Mouse (Mus musculus) 3134 (cell line): ENCODE data around the gene Chgb.
A peak's percentile ranks its signal among the peaks of the same experiment; 100 is the strongest.

Source experiments
- DNase-seq: peaks from one replicate; pipeline ENCODE4 v3.0.0-alpha.2; 2011; ENCODE audit warnings: low spot score; ENCODE audit not compliant: insufficient read length; ENCODE audit errors: extremely low read depth

Gene Chgb

GRCm38 (mm10) chr2:132780978-132781377, at the start of gene Chgb:
Chgb (plus strand) TSS chr2:132781278.
- no peak for DNase-seq

- DNase-seq, result no peak
These were observed 48.1 kb upstream of the Chgb start for GRCm38 (mm10) chr2:132732940-132733339.

GRCm38 (mm10) chr2:132733603-132734573, 47.2 kb upstream of the Chgb start:
- no peak for DNase-seq

GRCm38 (mm10) chr2:132738816-132739432, 42.2 kb upstream of the Chgb start:
- no peak for DNase-seq

GRCm38 (mm10) chr2:132741862-132742347, 39.2 kb upstream of the Chgb start:
- peak; percentile 54 for DNase-seq

- no peak for DNase-seq
These were observed 36.2 kb upstream of the Chgb start for GRCm38 (mm10) chr2:132744866-132745265.

GRCm38 (mm10) chr2:132746108-132746507, 35.0 kb upstream of the Chgb start:
- DNase-seq, result no peak

- DNase-seq, result no peak
These were observed 30.4 kb upstream of the Chgb start for GRCm38 (mm10) chr2:132750726-132751125.

GRCm38 (mm10) chr2:132751141-132752066, 29.7 kb upstream of the Chgb start:
- no peak for DNase-seq

GRCm38 (mm10) chr2:132752398-132752797, 28.7 kb upstream of the Chgb start:
- no peak for DNase-seq

GRCm38 (mm10) chr2:132753137-132753536, 27.9 kb upstream of the Chgb start:
- DNase-seq, result no peak

GRCm38 (mm10) chr2:132757911-132758310, 23.2 kb upstream of the Chgb start:
- no peak for DNase-seq

- no peak for DNase-seq
These were observed 10.3 kb upstream of the Chgb start for GRCm38 (mm10) chr2:132770822-132771221.

- DNase-seq, result peak; percentile 38
These were observed 476 bp downstream of the Chgb start for GRCm38 (mm10) chr2:132781439-132782068.

GRCm38 (mm10) chr2:132784039-132784438, 3.0 kb downstream of the Chgb start:
- no peak for DNase-seq

GRCm38 (mm10) chr2:132793441-132794203, 12.5 kb downstream of the Chgb start:
- no peak for DNase-seq

GRCm38 (mm10) chr2:132794204-132794586, 13.1 kb downstream of the Chgb start:
- DNase-seq, result no peak

- no peak for DNase-seq
These were observed 21.9 kb downstream of the Chgb start for GRCm38 (mm10) chr2:132802976-132803375.

- peak; percentile 99 for DNase-seq
These were observed 34.7 kb downstream of the Chgb start, which contains the start of the genes Trmt6 and Mcm8 for GRCm38 (mm10) chr2:132815608-132816314. Trmt6 (minus strand) TSS chr2:132816055. Mcm8 (plus strand) TSS chr2:132816141.
